Mouse (Mus musculus) myocyte (in vitro differentiated cells): ENCODE data around the gene Mcm9.

ENCODE experiments used
- CEBPB ChIP-seq: IDR thresholded peaks from 2 replicates; pipeline ENCODE4 v1.6.1; 2011; ENCODE audit warnings: mild to moderate bottlenecking, moderate library complexity; ENCODE audit not compliant: poor library complexity, insufficient read depth, severe bottlenecking
- E2F4 ChIP-seq: IDR thresholded peaks from one replicate; pipeline ENCODE4 v1.6.1; 2011; ENCODE audit warnings: mild to moderate bottlenecking, control low read depth, moderate library complexity; ENCODE audit not compliant: insufficient read depth
- MAX ChIP-seq: IDR thresholded peaks from one replicate; pipeline ENCODE4 v1.6.1; 2011; ENCODE audit warnings: low read depth, mild to moderate bottlenecking, control low read depth
- MYOG ChIP-seq, 3 experiments: IDR thresholded peaks; one replicate each; pipeline ENCODE4 v1.6.1; 2011; ENCODE audit warnings: control low read depth in 2 of 3, low read depth in 2 of 3, mild to moderate bottlenecking in 2 of 3; ENCODE audit not compliant: insufficient read length in 2 of 3, control insufficient read depth in 1 of 3, insufficient read depth in 1 of 3
- POLR2A ChIP-seq: IDR thresholded peaks from one replicate; pipeline ENCODE4 v1.6.1; 2011; ENCODE audit warnings: low read depth, mild to moderate bottlenecking, control low read depth, moderate library complexity; ENCODE audit not compliant: insufficient read length
- SRF ChIP-seq: IDR thresholded peaks from one replicate; pipeline ENCODE4 v1.6.1; 2011; ENCODE audit warnings: low read depth; ENCODE audit not compliant: control insufficient read depth, insufficient read length
- USF1 ChIP-seq: IDR thresholded peaks from one replicate; pipeline ENCODE4 v1.6.1; 2011; ENCODE audit warnings: low read depth, mild to moderate bottlenecking, control low read depth, moderate library complexity

DNA sequence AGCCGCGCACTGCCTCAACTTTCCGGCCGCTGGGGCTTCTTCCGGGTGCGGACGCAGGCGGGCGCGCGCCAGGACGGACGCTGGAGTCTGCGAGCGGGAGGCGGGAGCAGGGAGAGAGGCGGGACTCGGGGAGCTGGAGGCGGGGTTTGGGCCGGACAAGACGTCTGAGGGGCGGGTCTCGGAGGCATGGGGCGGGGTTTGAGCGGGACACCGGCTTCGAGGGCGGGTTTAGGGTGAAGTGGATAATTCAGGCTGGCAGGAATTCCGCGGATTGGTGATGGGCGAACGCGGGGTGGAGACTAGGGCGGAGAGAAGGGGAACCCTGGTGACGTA, 355 bp downstream of the Mcm9 start:
- TF ChIP-seq CEBPB = no peak
- TF ChIP-seq POLR2A = peak; percentile 74
- TF ChIP-seq E2F4 = no peak
- TF ChIP-seq USF1 = no peak
- TF ChIP-seq MYOG (IDR thresholded peaks at IDR 0.05; ENCODE audit: control insufficient read depth in 1 of 3, insufficient read depth in 1 of 3, insufficient read length in 2 of 3, low read depth in 2 of 3) = no peak
- no peak for TF ChIP-seq MAX
- no peak for TF ChIP-seq SRF
